8 mouse cellular contexts compared by ENCODE assay signal in genomic region chr8:90887328-90887727, GRCm38 (mm10). TPM values are rescaled to one million over a fixed set of nuclear protein-coding genes. Genes with fewer than 3 reads are reported as not detected.
DNase-seq lines count a peak whose midpoint lies in the region; ATAC-seq and TF ChIP-seq lines count a peak whose summit lies in the region.
"Not testable (repeated sequence)": the region's sequence is repeated elsewhere in the genome, so short reads cannot be mapped to it uniquely, and the experiment has no call there.

No protein-coding gene starts in this region.

- not testable (repeated sequence) for H3K9me3 ChIP-seq in forebrain, embryonic 11.5 days (ENCODE audit: control insufficient read depth, low read length); heart, embryonic 13.5 days; hindbrain, postnatal 0 days (ENCODE audit: low read length); limb, embryonic 10.5 days (replicated peaks); liver, embryonic 16.5 days (replicated peaks; ENCODE audit: control insufficient read depth, low read length); midbrain, embryonic 15.5 days; stomach, embryonic 16.5 days (replicated peaks; ENCODE audit: control insufficient read depth, low read length)

- H3K4me1 ChIP-seq in brown adipose tissue, adult 24 weeks (ENCODE audit: control insufficient read depth, insufficient read depth, insufficient read length, low read length); forebrain, embryonic 11.5 days (replicated peaks; ENCODE audit: control insufficient read depth, insufficient read depth, low read length); heart, embryonic 13.5 days; hindbrain, postnatal 0 days (ENCODE audit: insufficient read depth, low read length); limb, embryonic 10.5 days; liver, embryonic 16.5 days (ENCODE audit: control insufficient read depth, low read depth, low read length); midbrain, embryonic 15.5 days; stomach, embryonic 16.5 days (ENCODE audit: control insufficient read depth, insufficient read depth, low read length): not testable (repeated sequence)

- not testable (repeated sequence) for H3K9ac ChIP-seq in forebrain, embryonic 11.5 days (ENCODE audit: low read length); heart, embryonic 13.5 days; hindbrain, postnatal 0 days (replicated peaks; ENCODE audit: low read length); liver, embryonic 16.5 days (ENCODE audit: low read depth, low read length); midbrain, embryonic 15.5 days; stomach, embryonic 16.5 days (ENCODE audit: low read length)

- WGBS in forebrain, embryonic 11.5 days, result no CpG with 5 or more reads among the region's 20 CpGs
- no CpG with 5 or more reads among the region's 20 CpGs for WGBS in heart, embryonic 13.5 days
- WGBS in hindbrain, postnatal 0 days, result no CpG with 5 or more reads among the region's 20 CpGs
- no CpG with 5 or more reads among the region's 20 CpGs for WGBS in limb, embryonic 10.5 days
- no CpG with 5 or more reads among the region's 20 CpGs for WGBS in liver, embryonic 16.5 days (ENCODE audit: insufficient replicate concordance)
- no CpG with 5 or more reads among the region's 20 CpGs for WGBS in midbrain, embryonic 15.5 days
- WGBS in stomach, embryonic 16.5 days, result no CpG with 5 or more reads among the region's 20 CpGs

- peak overlapping the region; percentile 67 for H3K27ac ChIP-seq in brown adipose tissue, adult 24 weeks (replicated peaks; ENCODE audit: low read depth, low read length)
- not testable (repeated sequence) for H3K27ac ChIP-seq in forebrain, embryonic 11.5 days (ENCODE audit: low read depth, low read length); heart, embryonic 13.5 days (replicated peaks); hindbrain, postnatal 0 days; limb, embryonic 10.5 days; liver, embryonic 16.5 days (ENCODE audit: low read length); midbrain, embryonic 15.5 days; stomach, embryonic 16.5 days (ENCODE audit: low read length)

- H3K4me3 ChIP-seq in brown adipose tissue, adult 24 weeks (ENCODE audit: insufficient read depth, low read depth, low read length), result peak overlapping the region; percentile 54
- peak overlapping the region; percentile 26 for H3K4me3 ChIP-seq in forebrain, embryonic 11.5 days (ENCODE audit: low read depth, low read length)
- H3K4me3 ChIP-seq in heart, embryonic 13.5 days, result peak overlapping the region; percentile 48
- peak overlapping the region; percentile 26 for H3K4me3 ChIP-seq in hindbrain, postnatal 0 days (ENCODE audit: low read length)
- H3K4me3 ChIP-seq in limb, embryonic 10.5 days, result peak overlapping the region; percentile 40
- H3K4me3 ChIP-seq in liver, embryonic 16.5 days (ENCODE audit: low read depth, low read length), result peak overlapping the region; percentile 52
- peak overlapping the region; percentile 34 for H3K4me3 ChIP-seq in midbrain, embryonic 15.5 days
- peak overlapping the region; percentile 35 for H3K4me3 ChIP-seq in stomach, embryonic 16.5 days (replicated peaks; ENCODE audit: low read length)

- ATAC-seq in forebrain, embryonic 11.5 days (replicated peaks; ENCODE audit: low FRiP score); heart, embryonic 13.5 days (ENCODE audit: extremely low read depth, insufficient number of reproducible peaks, low FRiP score, low TSS enrichment); hindbrain, postnatal 0 days; liver, embryonic 16.5 days (ENCODE audit: low read depth); midbrain, embryonic 15.5 days (replicated peaks); stomach, embryonic 16.5 days (ENCODE audit: insufficient read depth, low FRiP score): not testable (repeated sequence)

- TF ChIP-seq CTCF in hindbrain, postnatal 0 days (IDR thresholded peaks at IDR 0.05; ENCODE audit: low read depth), result not testable (repeated sequence)

- H3K36me3 ChIP-seq in forebrain, embryonic 11.5 days (ENCODE audit: control insufficient read depth, insufficient read depth, low read length); heart, embryonic 13.5 days; hindbrain, postnatal 0 days (ENCODE audit: insufficient read depth, low read length); limb, embryonic 10.5 days; liver, embryonic 16.5 days (ENCODE audit: control insufficient read depth, insufficient read depth); midbrain, embryonic 15.5 days (replicated peaks); stomach, embryonic 16.5 days (ENCODE audit: control insufficient read depth, insufficient read depth, low read length): not testable (repeated sequence)

- not testable (repeated sequence) for DNase-seq in forebrain, embryonic 11.5 days (ENCODE audit: low spot score); hindbrain, postnatal 0 days (ENCODE audit: low spot score); limb, embryonic 10.5 days (ENCODE audit: low spot score)

- not testable (repeated sequence) for H3K27me3 ChIP-seq in forebrain, embryonic 11.5 days (ENCODE audit: control insufficient read depth, insufficient read depth, low read length); heart, embryonic 13.5 days (replicated peaks); hindbrain, postnatal 0 days (ENCODE audit: insufficient read depth, low read length); limb, embryonic 10.5 days (ENCODE audit: low read depth, poor library complexity, severe bottlenecking); liver, embryonic 16.5 days (ENCODE audit: control insufficient read depth, insufficient read depth, low read depth, low read length); midbrain, embryonic 15.5 days (replicated peaks); stomach, embryonic 16.5 days (ENCODE audit: control insufficient read depth, insufficient read depth, low read length)

- not testable (repeated sequence) for H3K4me2 ChIP-seq in forebrain, embryonic 11.5 days (ENCODE audit: low read depth, low read length, severe bottlenecking); heart, embryonic 13.5 days; hindbrain, postnatal 0 days (ENCODE audit: low read depth, low read length); liver, embryonic 16.5 days (ENCODE audit: low read depth, low read length); stomach, embryonic 16.5 days (ENCODE audit: low read depth, low read length)
- H3K4me2 ChIP-seq in midbrain, embryonic 15.5 days, result peak overlapping the region; percentile 37

RNA-seq across cellular contexts. Expression of gene Chd9, which starts 59.2 kb away (rescaled TPM):
- polyA plus RNA-seq in brown adipose tissue, adult 24 weeks (2012; ENCODE audit: insufficient read depth, insufficient read length, missing spikeins), result 33.4 and 36.3 TPM in 2 replicates
- 47.7 and 52.0 TPM in 2 replicates for polyA plus RNA-seq in forebrain, embryonic 11.5 days (2014; fragmentation: Nextera tagmentation; extraction: Ambion mirVana)
- 42.3 and 45.0 TPM in 2 replicates for polyA plus RNA-seq in heart, embryonic 13.5 days (2015; fragmentation: Nextera tagmentation; extraction: Ambion mirVana)
- total RNA-seq in hindbrain, postnatal 0 days (2014; rRNA removed), result 87.2 and 112 TPM in 2 replicates
- polyA plus RNA-seq in hindbrain, postnatal 0 days (2015; fragmentation: Nextera tagmentation; extraction: Ambion mirVana), result 103 and 106 TPM in 2 replicates
- 35.8 and 45.5 TPM in 2 replicates for polyA plus RNA-seq in limb, embryonic 10.5 days (2016; fragmentation: Nextera tagmentation; extraction: Ambion mirVana)
- 14.6 and 18.5 TPM in 2 replicates for polyA plus RNA-seq in liver, embryonic 16.5 days (2015; fragmentation: Nextera tagmentation; extraction: Ambion mirVana)
- polyA plus RNA-seq in midbrain, embryonic 15.5 days (2015; fragmentation: Nextera tagmentation; extraction: Ambion mirVana), result 79.5 and 81.7 TPM in 2 replicates
- polyA plus RNA-seq in stomach, embryonic 16.5 days (2015; fragmentation: Nextera tagmentation; extraction: Ambion mirVana), result 239 and 288 TPM in 2 replicates
